Mouse (Mus musculus): ENCODE results near the gene Atp6v0b.
A peak's percentile ranks its signal among the peaks of the same experiment; 100 is the strongest.

GRCm38 (mm10) chr4:117834845-117835530 lies 52.1 kb downstream of the Atp6v0b start:
- TF ChIP-seq CTCF (IDR thresholded peaks at IDR 0.05; ENCODE audit: borderline replicate concordance, insufficient read depth, low read length), result no peak
- TF ChIP-seq POLR2A (IDR thresholded peaks at IDR 0.05; ENCODE audit: low read depth, low read length), result peak; percentile 62

All from embryonic fibroblast, embryonic 13.5 days (primary cell).